Mouse (Mus musculus): ENCODE results near the gene Qrich1.

DNA sequence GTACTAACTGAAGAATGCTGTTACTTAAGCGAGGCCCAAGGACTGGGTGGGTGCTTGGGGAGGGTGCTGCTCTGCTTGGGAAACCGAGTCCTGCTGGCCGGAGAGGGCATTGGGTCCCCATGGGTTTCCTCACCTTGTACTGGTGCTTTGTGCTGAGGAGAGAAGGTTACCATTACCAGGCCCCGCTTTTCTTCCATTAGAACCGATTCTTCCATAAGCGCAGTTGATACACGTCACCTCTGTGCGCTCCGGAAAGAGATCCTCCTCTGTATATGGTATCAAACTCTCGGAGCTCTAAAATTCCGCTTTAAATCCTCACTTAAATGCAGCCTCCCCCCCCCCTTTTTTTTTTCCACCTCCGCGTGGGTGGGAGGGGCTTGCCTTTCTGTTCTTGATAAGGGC lies 1.3 kb downstream of the Qrich1 start:
- TF ChIP-seq MAX (IDR thresholded peaks at IDR 0.05; ENCODE audit: low read depth) (no peak), POLR2A (IDR thresholded peaks at IDR 0.05; ENCODE audit: insufficient read length, low read depth) (no peak), TCF12 (IDR thresholded peaks at IDR 0.05; ENCODE audit: insufficient read depth, poor library complexity, severe bottlenecking) (no peak), CEBPB (IDR thresholded peaks at IDR 0.05; ENCODE audit: insufficient read depth, poor library complexity, severe bottlenecking) (no peak), USF1 (IDR thresholded peaks at IDR 0.05; ENCODE audit: low read depth) (no peak), REST (IDR thresholded peaks at IDR 0.05; ENCODE audit: insufficient read depth, insufficient read length) (no peak)
